Mouse (Mus musculus) liver, adult (tissue): ENCODE measurements around the gene L3mbtl2.

Source experiments
- GATA4 ChIP-seq: IDR thresholded peaks from 2 replicates; pipeline ENCODE4 v1.6.1; 2014; ENCODE audit warnings: mild to moderate bottlenecking, low read length; ENCODE audit not compliant: insufficient replicate concordance

Gene L3mbtl2

DNA sequence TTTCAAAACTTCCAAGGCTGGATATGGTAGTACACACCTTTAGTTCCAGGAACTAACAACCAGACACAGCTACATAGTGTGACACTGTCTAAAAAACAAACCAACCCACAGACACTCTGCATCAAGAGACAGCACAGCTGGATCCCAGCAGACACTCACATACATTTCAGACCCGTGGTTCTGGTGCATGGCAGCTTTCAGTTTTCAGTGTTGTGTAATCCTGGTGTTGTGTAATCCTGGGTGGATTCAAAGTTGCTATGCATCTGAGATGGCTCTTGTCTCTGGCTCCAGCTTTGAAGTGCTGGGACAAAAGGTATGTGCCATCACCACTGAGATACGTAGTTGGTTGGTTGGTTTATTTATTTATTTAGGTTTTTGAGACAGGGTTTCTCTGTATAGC, 34.8 kb downstream of the L3mbtl2 start:
- TF ChIP-seq GATA4, result no peak

DNA sequence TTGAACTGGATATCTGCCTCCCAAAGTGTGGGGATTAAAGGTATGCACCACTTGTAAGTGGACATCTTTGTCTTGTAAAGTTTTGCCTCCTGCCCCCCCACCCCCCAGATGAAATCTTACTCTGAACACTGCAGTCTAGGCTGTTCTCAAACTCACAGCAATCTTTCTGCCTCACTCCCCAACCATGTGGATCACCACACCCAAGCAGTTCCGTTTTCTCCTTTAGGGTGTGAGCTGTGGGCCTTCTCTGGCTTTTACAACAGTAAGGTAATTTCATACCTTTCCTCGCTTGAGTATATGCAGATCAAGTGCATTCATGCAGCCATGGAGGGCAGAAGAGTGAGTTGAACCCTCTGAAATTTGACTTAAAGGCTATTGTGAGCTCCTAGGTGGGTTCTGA, 36.5 kb downstream of the L3mbtl2 start:
- TF ChIP-seq GATA4, result no peak

DNA sequence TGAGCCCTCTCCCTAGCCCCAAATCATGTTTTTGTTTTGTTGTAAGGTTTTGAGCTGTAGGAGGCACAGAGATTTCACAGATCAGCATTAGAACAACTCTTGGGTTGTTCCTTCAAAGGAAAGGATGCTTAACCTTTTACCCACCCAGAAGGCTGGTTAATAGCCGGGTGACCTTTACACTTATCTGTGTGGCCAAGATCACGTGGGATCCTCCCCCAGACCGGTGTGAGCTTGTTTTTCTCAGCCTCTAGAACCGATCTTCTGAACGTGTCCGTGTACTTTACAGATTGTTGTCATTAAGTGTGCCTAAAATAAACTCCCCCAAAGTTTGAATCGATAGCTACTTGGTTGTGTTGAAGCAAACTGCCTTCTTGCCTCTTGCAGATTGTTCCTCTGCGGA, 36.9 kb downstream of the L3mbtl2 start:
- no peak for TF ChIP-seq GATA4

DNA sequence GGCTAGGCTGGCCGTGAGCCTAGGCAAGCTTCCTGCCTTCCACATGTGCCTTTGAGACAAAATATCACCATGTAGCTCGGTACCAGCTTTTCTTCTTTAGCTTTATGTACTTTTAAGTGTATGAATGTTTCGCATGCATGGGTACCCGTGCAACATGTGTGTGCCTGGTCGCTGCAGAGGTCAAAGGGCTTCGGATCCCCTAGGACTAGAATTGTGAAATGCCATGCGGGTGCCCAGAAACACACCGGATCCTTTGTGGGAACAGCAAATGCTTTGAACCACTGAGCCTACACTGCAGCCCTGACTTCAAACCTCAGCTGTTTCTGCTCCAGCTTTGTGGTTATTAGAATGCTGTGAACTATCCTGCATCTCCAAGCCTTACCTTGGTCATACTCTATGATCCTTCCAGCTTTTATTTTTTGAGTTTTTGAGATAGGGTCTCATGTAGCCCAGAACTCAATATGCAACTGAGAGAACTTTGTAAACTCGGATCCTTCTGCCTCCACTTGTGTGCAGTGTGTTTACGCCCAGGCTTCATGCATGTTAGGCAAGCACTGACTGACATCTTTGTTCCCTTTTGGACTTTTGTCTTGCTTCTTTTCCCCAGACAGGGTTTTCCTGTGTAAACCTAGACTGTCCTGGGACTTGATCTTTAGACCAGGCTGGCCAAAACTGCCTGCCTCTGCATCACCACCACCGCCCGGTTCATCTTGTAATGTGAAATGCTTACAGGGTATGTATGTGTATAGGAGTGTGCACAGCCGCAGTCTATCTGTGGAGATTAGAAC, 38.8 kb downstream of the L3mbtl2 start:
- no peak for TF ChIP-seq GATA4

DNA sequence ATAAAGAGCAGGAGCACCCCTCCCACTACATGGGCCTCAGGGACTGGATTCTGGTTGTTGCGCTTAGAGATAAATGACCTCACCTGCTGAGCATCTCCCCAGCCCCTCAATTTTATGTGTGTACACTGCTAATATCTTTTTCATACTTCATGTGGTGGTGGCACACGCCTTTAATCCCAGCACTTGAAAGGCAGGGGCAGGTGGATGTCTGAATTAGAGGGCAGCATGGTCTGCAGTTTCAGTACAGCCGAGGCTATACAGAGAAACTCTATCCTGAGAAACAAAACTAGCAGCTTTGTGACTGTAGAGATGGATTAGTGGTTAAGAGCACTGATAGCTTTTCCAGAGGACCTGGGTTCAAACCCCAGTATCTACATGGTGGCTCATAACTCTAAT, 39.4 kb downstream of the L3mbtl2 start:
- TF ChIP-seq GATA4, result no peak

DNA sequence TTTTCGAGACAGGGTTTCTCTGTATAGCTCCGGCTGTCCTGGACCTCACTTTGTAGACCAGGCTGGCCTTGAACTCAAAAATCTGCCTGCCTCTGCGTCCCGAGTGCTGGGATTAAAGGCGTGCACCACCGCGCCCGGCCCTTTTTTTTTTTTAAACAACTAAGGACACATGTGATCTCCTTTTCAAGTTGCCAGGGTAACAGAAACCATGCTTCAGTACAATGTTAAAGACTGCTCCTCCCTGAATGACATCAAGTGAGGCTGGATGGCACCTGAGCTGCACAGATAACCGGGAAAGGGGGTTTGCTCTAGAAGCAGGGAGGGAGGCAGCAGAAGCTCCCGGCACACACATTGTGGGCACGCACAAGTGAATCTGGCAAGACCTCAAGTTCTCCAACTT, 45.3 kb downstream of the L3mbtl2 start:
- TF ChIP-seq GATA4, result no peak

DNA sequence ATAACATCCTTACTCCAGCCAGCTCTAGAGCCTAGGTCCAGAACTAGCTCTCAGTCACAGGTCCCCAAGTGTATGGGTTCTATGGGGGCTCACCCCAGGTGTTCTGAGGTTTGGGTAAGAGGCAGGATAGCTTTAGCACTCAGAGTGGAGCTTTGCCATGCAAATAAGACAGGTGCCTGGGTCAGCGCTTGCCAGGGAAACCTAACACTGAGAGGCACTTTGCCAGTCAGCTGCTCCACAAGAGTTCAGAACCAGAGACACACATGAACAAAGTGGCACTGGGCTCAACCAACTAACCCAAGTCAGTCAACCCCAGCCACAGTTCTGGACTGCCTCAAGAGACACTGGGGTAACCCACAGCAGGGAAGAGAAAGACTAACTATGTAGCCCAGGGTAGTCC, 46.0 kb downstream of the L3mbtl2 start:
- no peak for TF ChIP-seq GATA4

DNA sequence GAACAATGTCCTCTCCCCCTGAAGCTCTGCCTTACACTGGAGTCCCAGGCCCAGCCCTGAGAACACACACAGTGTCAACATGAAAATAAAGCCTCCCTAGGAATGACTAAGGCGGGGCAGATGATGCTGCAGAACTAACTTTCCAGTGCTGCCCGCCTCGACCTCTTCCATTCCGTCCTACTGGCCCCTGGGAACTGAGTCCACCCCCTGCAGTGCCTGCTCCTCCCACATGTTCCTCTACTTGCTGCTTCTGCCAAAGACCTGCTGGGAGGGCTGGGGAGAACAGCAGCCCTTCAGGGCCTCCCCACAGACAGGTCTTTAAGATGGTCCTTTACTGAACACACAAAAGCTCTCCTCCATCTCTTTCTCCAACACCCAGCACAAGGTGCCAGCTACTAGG, 47.1 kb downstream of the L3mbtl2 start:
- no peak for TF ChIP-seq GATA4

DNA sequence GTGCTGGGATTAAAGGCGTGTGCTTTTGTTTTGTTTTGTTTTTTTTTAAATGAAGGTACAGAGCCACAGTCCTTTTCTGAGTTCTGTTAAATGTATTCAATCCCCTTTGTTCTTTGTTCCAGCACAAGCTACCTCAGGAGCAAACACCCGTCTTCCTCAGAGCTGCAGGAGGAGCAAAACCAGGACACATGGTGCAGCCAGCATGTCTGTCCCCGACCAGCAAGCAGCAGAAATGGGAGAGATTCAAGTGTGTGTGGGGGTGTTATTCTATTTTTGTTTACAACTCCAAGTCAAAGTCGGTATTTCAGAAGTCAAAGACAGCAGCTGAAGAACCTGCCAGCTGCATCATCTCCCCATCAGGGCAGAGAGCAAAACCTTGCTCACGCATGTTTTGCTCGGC, 50.1 kb downstream of the L3mbtl2 start:
- TF ChIP-seq GATA4, result no peak

DNA sequence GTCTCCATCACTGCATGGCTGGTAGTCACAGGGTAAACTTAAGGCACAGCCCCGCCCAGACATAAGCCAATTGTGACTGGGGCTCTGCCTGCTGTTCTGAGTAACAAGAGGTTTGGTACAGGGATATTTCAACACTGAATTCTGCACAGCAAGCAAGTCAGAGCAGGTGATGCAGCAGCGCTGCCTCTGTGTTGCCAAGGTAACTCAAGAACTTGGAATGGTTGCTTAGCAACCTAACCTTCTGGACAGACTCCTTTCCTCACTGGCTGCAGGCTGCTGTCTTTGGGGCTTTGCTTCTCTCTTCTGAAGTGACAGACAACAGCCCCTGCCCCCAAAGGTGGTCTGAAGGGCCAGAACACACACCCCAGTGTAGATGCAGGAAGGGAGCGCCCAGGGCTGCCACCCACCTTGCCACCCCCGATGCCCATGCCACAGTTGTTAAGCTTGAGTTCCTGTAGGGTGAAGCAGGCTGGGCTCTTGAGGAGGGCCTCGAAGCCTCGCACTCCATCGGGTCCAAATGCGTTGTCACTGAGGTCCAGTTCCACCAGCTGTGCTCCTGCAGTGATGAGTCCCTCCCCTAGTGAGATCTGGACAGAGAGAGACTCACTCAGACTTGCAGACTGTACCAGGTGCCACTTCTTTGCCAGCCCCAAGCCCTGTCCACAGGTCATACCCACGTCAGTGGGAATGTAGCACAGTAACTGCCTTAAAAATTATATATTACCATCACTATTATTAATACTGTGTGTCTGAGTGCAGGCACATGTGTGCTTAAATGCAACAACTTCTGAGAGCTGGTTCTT, 54.8 kb downstream of the L3mbtl2 start:
- TF ChIP-seq GATA4, result no peak

DNA sequence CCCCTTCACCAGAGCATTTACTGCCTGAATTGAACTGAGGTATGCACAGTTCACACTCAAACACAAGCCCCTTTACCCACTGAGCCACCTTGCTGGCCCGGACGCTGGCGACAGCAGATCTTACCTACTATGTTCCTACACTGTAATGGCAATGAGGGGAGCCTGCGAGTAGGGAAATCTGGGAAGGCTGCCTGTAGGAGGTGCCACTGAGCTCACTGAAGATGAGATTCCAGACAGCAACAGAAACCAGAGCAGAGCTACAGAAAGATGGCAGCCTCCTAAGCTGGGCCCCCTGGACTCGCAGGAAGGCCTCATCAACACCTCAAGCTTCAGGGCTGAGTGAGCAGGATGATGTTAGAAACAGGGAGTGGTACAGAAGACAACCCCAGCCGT, 55.4 kb downstream of the L3mbtl2 start:
- no peak for TF ChIP-seq GATA4

DNA sequence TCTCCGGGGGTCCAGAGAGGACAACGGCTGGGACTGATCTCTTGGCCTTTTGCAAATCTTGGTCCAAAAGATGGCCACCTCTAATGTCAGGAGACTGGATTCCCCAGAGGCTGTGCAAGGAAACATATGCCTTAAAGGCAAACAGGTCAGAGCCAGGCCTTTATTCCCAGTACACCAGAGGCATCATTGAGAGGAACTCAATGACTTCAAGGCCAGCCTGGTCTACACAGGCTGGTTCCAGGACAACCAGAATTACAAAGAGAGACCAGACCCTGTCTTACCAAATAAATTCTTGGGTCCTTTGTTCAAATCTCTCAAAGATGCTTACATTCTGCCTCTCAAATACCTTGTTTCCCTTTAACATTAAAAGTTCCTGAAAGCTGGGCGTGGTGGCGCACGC, 58.7 kb downstream of the L3mbtl2 start:
- TF ChIP-seq GATA4, result no peak

DNA sequence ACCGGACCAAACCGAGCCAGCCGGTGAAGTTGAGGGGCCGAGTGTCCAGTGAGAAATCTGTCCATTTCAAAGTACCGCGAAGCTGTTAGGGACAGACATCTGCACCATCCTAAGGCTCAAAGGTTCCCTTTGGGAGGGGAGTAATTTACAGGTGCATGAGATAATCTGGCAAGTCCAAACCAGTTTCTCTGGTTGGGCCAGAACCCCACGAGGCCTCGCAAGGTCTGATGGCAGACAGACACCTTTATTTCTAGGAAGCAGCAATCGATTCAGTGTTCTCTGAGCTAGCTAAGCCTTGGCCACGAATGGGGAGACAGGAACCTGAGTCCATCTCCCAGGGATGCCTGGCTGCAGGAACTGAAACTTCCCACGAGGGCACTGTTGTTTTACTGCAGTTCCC, 60.0 kb downstream of the L3mbtl2 start:
- no peak for TF ChIP-seq GATA4

DNA sequence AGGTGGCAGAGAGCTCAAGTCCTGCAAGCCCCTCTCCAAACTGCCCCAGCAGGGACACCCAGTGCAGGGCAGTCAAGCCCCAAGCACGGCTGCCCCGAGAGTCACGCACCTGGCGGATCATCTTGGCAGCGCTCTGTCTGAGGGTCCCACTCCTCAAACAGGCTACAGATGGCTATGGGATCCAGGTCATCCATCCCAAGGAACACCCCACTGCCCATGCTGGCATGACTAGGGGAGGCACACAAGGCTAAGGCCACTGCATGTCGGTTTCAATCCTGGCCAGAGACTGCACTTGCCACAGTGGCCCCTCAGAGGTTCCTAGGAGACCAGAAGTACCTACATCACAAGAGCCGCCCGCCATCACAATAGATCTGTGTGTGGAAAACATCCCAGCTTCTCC, 62.3 kb downstream of the L3mbtl2 start:
- no peak for TF ChIP-seq GATA4

DNA sequence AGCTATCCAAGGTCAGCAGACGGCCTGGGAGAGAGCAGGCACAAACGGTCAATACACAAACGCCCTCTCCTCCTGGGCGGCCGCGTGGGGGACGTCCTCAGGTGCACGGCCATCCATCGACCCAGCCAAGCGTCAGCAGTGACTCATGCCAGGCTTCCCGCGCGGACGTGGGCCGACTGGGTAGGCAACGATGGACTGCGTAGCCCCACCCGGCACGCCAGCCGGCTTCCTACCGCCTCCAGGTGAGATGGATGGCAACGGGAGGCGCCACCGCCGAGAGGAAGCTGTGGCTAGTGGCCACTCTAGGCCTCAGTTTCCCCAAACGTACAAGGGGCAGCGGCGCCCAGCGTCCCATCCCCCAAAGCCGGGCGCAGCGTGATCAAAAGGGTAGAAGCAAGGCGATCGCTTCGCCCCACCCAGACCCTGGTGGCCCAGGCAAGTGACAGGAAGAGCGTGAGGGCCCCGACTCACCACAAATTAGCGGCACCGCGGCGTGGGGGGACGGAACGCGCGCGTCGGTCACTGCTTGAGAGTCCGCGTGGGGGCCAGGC, 65.6 kb downstream of the L3mbtl2 start:
- TF ChIP-seq GATA4, result no peak
